Mouse (Mus musculus) heart, adult 9 months (tissue): ENCODE results near the gene Zc3h12b.
A peak's percentile ranks its signal among the peaks of the same experiment; 100 is the strongest.
"Not testable (repeated sequence)": the region's sequence is repeated elsewhere in the genome, so short reads cannot be mapped to it uniquely, and the experiment has no call there.

Experiments used
- DNase-seq, 2 experiments: peaks; one replicate each; pipeline ENCODE4 v3.0.0; 2022; ENCODE audit warnings: low spot score in 2 of 2

Zc3h12b gene

DNA sequence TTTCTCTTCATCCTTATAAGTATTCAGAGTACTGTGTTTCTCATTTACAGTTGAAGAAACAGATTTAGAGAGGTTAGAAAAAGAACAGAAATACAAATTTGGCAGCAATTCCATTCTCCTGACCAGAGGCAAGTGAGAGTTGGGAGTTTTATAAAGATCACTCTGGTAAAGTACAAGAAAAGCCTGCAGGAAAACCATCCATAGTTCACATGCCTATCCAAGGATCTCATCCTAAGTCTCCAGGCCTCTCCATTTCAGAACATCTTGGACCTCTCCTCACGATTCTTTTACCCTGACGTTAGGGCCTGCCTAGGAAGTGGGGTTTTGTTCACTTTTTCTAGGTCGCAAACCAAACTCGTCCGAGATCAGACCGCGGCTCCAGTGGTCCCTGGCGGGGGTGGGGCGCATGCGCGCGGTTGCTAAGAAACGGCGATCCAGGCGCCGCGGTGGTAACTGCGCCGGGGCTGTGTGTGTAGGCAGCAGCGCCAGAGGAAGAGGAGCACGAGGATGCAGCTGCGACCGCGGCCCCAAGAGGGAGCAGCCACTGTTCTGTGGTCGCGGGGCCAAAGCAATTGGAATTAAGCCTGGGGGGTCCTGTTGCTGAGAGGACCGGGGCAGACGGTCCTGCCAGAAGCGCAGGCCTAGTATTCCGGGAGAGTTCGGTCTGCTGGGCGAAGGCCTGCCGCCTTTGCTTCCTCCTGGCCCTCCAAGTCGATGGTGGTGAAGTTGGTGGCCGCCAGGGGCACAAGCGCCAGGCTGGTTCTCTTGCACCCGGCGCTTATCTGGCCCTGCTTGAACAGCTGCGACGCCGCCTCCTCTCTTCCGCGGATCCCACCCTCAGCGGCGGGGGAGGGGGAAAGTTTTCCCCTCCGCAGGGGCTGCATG lies at the start of gene Zc3h12b:
TSS of gene Zc3h12b (plus strand) at position 452 of the 885 bp plus-strand sequence.
- DNase-seq: peak; percentile 41 to 58

- no peak for DNase-seq
Measured at GRCm38 (mm10) chrX:95682206-95682605, 29.3 kb upstream of the Zc3h12b start.

GRCm38 (mm10) chrX:95687119-95687518 lies 24.4 kb upstream of the Zc3h12b start:
- no peak for DNase-seq

DNA sequence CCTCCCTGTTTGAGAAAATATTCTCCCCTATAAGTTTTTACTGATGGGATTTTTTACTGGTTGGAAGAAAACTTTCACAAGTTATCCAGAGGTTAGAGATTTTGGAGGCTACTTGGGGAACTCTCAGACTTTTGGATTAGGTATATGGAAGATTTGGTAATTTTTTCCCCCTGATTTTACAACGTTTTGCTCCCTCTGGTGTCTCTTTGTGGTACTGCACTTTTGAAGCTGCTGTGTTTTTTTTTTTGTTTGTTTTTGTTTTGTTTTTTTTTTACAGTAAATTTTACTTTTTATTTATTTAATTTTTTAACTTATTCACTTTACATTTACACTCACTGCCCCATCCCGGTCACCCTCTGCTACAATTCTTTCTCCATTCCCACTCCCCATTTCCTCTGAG lies 26.8 kb downstream of the Zc3h12b start:
- DNase-seq: no peak

GRCm38 (mm10) chrX:95795881-95796280 lies 84.4 kb downstream of the Zc3h12b start:
- no peak for DNase-seq

DNA sequence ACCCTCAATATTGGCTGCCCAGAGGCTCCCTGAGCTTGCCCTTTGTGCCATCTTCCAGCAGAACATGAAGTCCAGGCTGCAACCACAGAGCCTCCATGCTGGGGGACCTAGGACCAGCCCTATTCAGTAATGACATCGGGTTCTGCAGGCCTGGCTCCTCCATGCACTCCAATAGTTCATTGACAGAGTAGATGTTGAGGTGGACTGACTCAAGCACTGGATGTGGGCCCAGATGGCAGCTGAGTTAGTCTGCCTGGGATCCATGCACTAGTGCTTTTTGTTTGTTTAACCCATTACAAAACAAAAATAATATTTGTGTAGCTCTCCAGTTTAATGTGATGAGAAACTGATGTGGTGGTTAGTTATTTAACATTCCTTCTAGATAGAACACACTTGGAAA lies 90.3 kb downstream of the Zc3h12b start:
- no peak for DNase-seq

GRCm38 (mm10) chrX:95852806-95853205 lies 141.3 kb downstream of the Zc3h12b start:
- no peak for DNase-seq

DNA sequence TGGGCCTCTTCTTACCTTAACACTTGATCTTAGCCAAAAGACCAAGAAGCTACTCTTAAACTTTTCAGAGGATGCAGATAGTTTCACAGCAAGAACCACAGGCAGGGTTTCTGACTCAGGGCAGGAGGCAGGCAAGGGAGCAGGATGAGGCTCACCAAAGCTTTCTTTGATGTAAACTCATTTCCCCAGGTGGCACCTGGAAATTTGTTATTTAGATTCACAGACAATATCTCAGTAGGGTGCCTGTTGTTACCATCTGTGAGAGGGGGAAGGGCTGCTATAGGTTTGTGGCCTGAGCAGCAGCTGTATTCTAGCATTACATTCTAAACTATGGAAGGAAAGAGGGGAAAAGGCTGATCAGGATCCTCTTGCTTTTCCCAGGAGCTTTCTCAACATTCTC lies 169.6 kb downstream of the Zc3h12b start:
- no peak for DNase-seq

- DNase-seq: no peak
Measured at GRCm38 (mm10) chrX:95902716-95903115, 191.2 kb downstream of the Zc3h12b start.

- no peak for DNase-seq
Measured at GRCm38 (mm10) chrX:95935481-95935880, 224.0 kb downstream of the Zc3h12b start.

- DNase-seq: no peak
Measured at GRCm38 (mm10) chrX:95945496-95945895, 234.0 kb downstream of the Zc3h12b start.

GRCm38 (mm10) chrX:95948135-95948534 lies 236.7 kb downstream of the Zc3h12b start:
- DNase-seq: no peak

DNA sequence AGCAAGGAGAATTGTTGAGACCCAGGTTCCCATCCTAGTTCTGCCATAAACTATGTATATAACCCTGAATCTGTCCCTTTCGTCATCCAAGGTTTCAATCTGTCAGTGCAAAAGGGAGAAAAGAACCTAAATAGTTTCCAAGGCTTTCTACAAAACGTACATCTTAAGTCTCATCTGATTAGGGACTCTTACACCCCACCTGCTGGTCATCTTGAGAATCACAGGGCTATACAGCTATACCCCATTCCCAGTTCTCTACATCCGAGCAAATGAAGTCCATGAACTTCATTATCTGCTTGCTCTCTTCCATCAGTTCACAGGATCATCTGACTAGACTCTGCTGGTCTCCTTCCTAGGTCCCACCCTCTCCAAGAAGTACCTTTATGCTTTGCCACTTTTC lies 239.3 kb downstream of the Zc3h12b start:
- DNase-seq: no peak

DNA sequence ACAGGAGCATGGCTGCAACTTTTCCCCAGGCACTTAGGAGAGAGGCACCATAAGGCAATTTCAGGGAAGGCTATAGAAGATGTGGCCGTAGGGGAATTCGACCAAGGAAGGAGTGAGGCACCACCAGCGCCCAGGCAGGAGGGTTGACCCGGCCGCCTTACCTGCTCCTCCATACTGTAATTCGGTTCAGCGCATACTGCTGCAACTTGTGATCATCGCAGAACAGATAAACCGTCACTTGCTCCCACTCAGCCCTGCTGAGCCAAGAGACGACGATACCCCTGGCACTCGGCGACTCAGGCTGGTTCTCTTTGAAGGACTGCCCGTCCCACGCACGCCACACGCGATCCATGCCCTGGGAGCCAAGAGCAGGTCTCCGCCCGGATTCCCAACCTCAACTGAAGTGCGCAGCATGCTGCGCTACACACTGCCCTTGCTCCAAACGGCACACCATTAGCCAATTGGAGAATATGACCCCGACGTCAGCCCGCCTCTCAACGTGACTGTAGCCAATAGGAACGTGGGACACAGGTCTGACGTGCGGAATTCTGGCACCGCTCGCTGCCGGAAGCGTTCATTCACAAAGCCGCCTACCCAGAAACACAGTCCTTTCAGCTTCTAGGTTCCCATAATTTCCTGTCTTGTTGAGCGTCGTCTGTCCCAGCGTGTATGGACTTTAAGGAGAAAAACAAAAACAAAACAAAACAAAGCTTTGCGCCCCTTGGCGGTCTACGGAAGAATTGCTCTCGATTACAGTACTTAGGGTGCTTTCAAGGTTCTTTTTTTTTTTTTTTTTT lies 245.2 kb downstream of the Zc3h12b start, which contains the start of gene Las1l:
TSS of gene Las1l (minus strand) at position 466 of the 797 bp plus-strand sequence.
- peak; percentile 91 to 92 for DNase-seq

DNA sequence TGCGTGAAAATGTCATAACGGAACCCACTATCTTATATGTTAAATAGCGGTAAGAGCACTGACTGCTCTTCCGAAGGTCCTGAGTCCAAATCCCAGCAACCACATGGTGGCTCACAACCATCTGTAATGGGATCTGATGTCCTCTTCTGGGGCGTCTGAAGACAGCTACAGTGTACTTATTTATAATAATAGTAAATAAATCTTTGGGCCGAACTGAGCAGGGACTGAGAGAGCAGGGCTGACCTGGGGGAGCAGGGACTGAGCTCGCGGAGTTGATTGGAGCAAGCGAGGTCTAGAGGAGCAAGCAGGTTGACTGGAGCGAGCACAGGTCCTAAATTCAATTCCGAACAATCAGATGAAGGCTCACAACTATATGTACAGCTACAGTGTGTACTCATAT lies 246.0 kb downstream of the Zc3h12b start:
- not testable (repeated sequence) for DNase-seq

DNA sequence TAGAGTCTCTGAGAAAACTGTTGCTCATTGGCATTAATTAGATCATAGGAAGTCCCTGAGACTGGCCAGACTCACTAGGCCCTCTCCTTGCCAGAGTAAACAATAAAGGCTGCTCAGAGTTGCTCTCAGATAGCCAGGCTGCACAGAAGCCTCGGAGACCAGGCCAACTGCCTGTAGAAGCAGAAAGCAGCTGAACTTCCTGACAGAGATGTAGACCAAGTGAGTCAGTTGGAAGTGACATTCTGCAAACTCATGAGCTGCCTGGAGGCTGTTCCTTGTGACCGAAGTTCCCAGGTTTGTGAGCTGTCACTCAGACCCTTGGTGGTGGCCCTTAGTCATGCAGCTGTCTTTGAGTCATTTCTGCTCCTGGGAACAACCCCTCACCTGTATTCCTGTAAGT lies 251.9 kb downstream of the Zc3h12b start:
- DNase-seq: peak; percentile 7 to 29

DNA sequence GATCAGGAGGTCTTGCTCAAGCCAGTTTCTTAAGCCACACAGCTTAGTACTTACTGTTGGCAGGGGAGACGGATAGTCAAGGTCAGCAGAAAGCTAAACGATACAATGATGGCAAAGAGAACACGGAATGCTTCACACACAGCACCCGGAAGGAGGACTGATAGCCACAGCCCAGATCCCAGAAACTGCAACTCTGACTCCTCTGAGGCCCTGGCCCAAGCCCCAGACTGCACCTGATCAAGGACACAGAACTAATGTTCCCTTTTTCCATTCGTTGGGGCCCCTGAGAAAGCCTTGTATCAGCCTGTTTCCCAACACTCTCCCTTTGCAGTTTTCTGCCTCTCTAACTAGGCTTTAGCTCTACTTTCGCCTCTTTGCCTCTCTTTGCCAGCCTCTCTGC lies 253.6 kb downstream of the Zc3h12b start:
- DNase-seq: no peak

DNA sequence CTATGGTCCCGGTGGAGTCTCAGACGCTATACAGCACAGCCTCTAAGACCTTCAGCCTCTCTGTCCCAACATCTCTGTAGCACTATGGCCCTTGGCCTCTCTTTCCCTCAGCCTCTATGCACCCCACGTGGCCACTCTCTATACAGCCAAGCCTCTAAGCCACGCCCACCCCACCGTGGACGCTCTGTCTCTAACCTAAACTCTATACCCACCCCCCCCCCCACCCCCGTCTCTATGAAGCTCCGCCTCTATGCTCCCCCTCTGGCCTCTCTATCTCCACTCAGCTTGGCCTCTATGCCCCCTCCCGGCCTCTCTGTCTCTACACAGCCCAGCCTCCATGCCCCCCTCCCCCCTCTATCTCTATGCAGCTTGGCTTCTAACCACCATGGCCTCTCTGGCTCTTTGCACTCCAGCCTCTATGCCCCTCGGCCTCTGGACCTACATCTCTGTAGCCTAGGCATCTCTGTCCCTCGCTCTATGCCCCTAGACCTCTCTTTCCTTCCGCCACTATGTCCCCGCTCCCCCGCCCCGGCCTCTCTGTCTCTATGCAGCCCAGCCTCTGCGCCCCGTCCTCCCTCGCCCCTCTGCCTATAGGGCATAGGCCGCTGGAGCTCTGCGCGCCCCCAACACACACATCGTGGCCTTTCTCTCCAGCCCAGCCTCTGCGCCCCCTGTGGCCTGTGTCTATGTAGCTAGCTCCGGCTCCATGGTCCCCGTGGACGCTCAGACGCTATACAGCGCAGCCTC lies 256.5 kb downstream of the Zc3h12b start:
- DNase-seq: no peak

DNA sequence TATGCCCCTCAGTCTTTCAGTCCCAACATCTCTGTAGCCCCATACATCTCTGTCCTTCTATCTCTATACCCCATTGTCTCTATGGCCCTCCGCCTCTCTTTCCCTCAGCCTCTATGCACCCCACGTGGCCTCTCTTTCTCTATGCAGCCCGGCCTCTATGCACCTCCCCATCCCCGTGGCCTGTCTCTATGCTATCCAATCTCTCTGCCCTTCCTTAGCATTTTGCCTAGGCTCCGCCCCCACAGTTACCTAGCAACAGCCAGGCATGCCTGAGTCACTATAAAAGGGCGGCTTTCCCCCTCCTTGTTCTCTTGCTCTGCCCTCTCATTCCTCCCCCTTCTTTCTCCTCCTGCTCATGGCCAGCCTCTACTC lies 257.1 kb downstream of the Zc3h12b start:
- DNase-seq: peak; percentile 53 to 64

GRCm38 (mm10) chrX:95969116-95969515 lies 257.6 kb downstream of the Zc3h12b start:
- DNase-seq: no peak

DNA sequence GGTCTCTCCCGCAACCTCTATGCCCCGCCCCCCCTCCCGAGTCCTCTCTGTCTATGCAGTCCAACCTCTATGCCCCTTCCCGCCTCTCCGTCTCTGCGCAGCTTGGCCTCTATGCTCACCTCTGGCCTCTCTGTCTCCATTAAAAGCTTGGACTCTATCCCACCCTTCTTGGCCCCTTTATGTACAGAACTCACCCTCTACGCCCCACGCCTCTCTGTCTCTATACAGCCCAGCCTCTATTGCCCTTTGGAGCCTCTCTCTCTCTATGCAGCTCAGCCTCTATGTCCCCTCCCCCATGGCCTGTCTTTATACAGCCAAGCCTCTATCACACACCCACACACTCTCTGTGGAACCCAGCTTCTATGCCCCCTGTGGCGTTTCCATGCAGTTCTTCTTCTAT lies 258.5 kb downstream of the Zc3h12b start:
- DNase-seq: no peak
